Mouse (Mus musculus) heart, adult 2 months (tissue): ENCODE measurements around the gene Ppm1h. TPM values are rescaled to one million over a fixed set of nuclear protein-coding genes. Genes with fewer than 3 reads are reported as not detected.
"Not testable (repeated sequence)": the region's sequence is repeated elsewhere in the genome, so short reads cannot be mapped to it uniquely, and the experiment has no call there.

Source experiments
- DNase-seq, 2 experiments: peaks; one replicate each; pipeline ENCODE4 v3.0.0; 2021
- H3K27ac ChIP-seq: fragments of 200-600 bp; 2 replicates; pipeline ENCODE4 v1.8.1; 2022
- H3K27me3 ChIP-seq: fragments of 200-500 bp; 2 replicates; pipeline ENCODE4 v1.6.1; 2012; ENCODE audit warnings: mild to moderate bottlenecking, low read length, inconsistent platforms, mixed read lengths; ENCODE audit not compliant: control insufficient read depth, insufficient read depth
- H3K36me3 ChIP-seq: fragments of 200-500 bp; 2 replicates; pipeline ENCODE4 v1.6.1; 2012; ENCODE audit warnings: low read length, inconsistent platforms; ENCODE audit not compliant: control insufficient read depth, insufficient read depth
- H3K4me1 ChIP-seq: fragments of 200-500 bp; 2 replicates; pipeline ENCODE4 v1.6.1; 2011; ENCODE audit warnings: low read length; ENCODE audit not compliant: control insufficient read depth, insufficient read depth
- H3K4me3 ChIP-seq: fragments of 200-600 bp; 2 replicates; pipeline ENCODE4 v1.8.1; 2022
- H3K79me2 ChIP-seq: fragments of 200-500 bp; replicated peaks from 2 replicates; pipeline ENCODE4 v1.6.1; 2012; ENCODE audit warnings: mild to moderate bottlenecking, inconsistent platforms, low read length, moderate library complexity, mixed read lengths; ENCODE audit not compliant: control insufficient read depth, insufficient read depth
- H3K9ac ChIP-seq: fragments of 200-500 bp; 2 replicates; pipeline ENCODE4 v1.6.1; 2012; ENCODE audit warnings: low read depth, mild to moderate bottlenecking, control low read depth, inconsistent platforms, low read length, mixed read lengths
- CTCF ChIP-seq: fragments of 200-600 bp; IDR thresholded peaks from 2 replicates; pipeline ENCODE4 v1.8.1; 2022; ENCODE audit warnings: antibody characterized with exemption, mild to moderate bottlenecking, moderate library complexity
- EP300 ChIP-seq: fragments of 200-500 bp; IDR thresholded peaks from 2 replicates; pipeline ENCODE4 v1.6.1; 2011; ENCODE audit warnings: low read depth, low read length, control low read depth; ENCODE audit not compliant: insufficient read depth
- POLR2A ChIP-seq: fragments of 200-500 bp; IDR thresholded peaks from 2 replicates; pipeline ENCODE4 v1.6.1; 2011; ENCODE audit warnings: mild to moderate bottlenecking, low read depth, low read length, control low read depth; ENCODE audit not compliant: insufficient read depth
- WGBS: fragments of 180-500 bp; shearing (Covaris S2); methylation state at CpG from one replicate; pipeline ENCODE4 v1.1.7; 2018; 5-methylcytosine and 5-hydroxymethylcytosine counted together
- intact Hi-C: fragments of 180-260 bp; cut with DNase I; formaldehyde crosslinking; loops from one replicate; pipeline ENCODE4 v1.15.1; 2025
- polyA plus RNA-seq: library from polyadenylated mRNA; depleted of rRNA; stranded (reverse); fragments of >200 nt; gene quantifications from 2 replicates; pipeline ENCODE4 v1.2.3, GENCODE M21; 2012
- total RNA-seq, 2 experiments: library from RNA; stranded (reverse); gene quantifications; 2 replicates each; pipeline ENCODE4 v1.2.3; 2021

Gene Ppm1h
- total and polyA plus RNA-seq, 3 experiments, result 4.5 to 7.8 (median 6.4) TPM

- Histone ChIP-seq H3K4me1 (no peaks in the 10 kb centered on the region), H3K36me3 (no peaks in the 10 kb centered on the region), H3K27ac (no peak overlapping the region), H3K79me2 (no peaks in the 10 kb centered on the region), H3K27me3 (no peaks in the 10 kb centered on the region), H3K9ac (no peak overlapping the region), H3K4me3 (no peak overlapping the region)
- intact Hi-C loops, result no loop called here
- TF ChIP-seq EP300, result no peak
- TF ChIP-seq CTCF, result no peak
- TF ChIP-seq POLR2A, result no peak
- no peak for DNase-seq
- WGBS, result 93% methylated on average over 10 of the region's 10 CpGs
Observed at GRCm38 (mm10) chr10:122931851-122932550, 253.4 kb downstream of the Ppm1h start.

GRCm38 (mm10) chr10:122933053-122933838 is 254.7 kb downstream of the Ppm1h start:
- H3K27ac ChIP-seq, result no peak overlapping the region
- H3K4me3 ChIP-seq, result no peak overlapping the region
- TF ChIP-seq EP300 (no peak), CTCF (no peak), POLR2A (no peak)
- H3K9ac ChIP-seq, result no peak overlapping the region
- no peaks in the 10 kb centered on the region for H3K4me1 ChIP-seq
- H3K27me3 ChIP-seq, result no peaks in the 10 kb centered on the region
- WGBS, result 59% methylated on average over 15 of the region's 15 CpGs
- no peak for DNase-seq
- H3K36me3 ChIP-seq, result no peaks in the 10 kb centered on the region
- no peaks in the 10 kb centered on the region for H3K79me2 ChIP-seq
- intact Hi-C loops, result no loop called here

DNA sequence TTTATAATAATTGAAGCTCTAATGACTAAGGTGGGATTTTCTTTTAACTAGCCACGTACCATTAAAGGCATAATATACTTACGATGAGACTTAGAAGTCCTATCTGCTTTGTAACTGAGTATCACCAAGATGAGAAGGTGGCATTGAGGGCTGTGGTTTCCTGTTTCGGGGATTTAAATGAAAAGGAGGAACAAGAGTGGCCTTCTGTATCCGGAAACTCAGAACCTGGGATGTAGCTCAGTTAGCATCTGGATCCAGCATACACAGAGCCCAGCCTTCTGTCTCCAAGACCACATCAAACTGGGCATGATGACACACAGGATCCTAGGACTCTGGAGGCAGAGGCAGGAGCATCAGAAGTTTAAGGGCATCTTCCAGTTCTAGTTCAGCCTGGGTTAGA is 256.8 kb downstream of the Ppm1h start:
- H3K9ac ChIP-seq, H3K4me1 ChIP-seq, DNase-seq, H3K27ac ChIP-seq, intact Hi-C loops, H3K79me2 ChIP-seq, H3K27me3 ChIP-seq, H3K4me3 ChIP-seq, H3K36me3 ChIP-seq: not testable (repeated sequence)
- no CpG with 5 or more reads among the region's 4 CpGs for WGBS

- H3K27me3 ChIP-seq, intact Hi-C loops, H3K9ac ChIP-seq, H3K4me3 ChIP-seq, H3K79me2 ChIP-seq, H3K27ac ChIP-seq, H3K4me1 ChIP-seq, H3K36me3 ChIP-seq, DNase-seq: not testable (repeated sequence)
- WGBS, result no CpG with 5 or more reads among the region's 4 CpGs
Observed at GRCm38 (mm10) chr10:122937380-122937779, 258.8 kb downstream of the Ppm1h start.

GRCm38 (mm10) chr10:122939546-122939945 is 261.0 kb downstream of the Ppm1h start:
- no peaks in the 10 kb centered on the region for H3K36me3 ChIP-seq
- intact Hi-C loops, result no loop called here
- no peak for TF ChIP-seq CTCF
- no peak for TF ChIP-seq POLR2A
- no peak for TF ChIP-seq EP300
- no peak overlapping the region for H3K4me3 ChIP-seq
- peaks cover 2% of the 10 kb centered on the region for H3K4me1 ChIP-seq
- no peak overlapping the region for H3K27ac ChIP-seq
- DNase-seq, result no peak
- H3K27me3 ChIP-seq, result no peaks in the 10 kb centered on the region
- H3K79me2 ChIP-seq, result no peaks in the 10 kb centered on the region
- H3K9ac ChIP-seq, result no peak overlapping the region
- WGBS, result 93% methylated on average over 10 of the region's 10 CpGs

GRCm38 (mm10) chr10:122942771-122943170 is 264.2 kb downstream of the Ppm1h start:
- intact Hi-C loops, result loop anchor here (5.0 kb wide), 1 partner anchor 45 kb away; no protein-coding TSS in a partner anchor
- Histone ChIP-seq H3K4me3 (no peak overlapping the region), H3K4me1 (peaks cover 2% of the 10 kb centered on the region), H3K9ac (no peak overlapping the region), H3K27ac (no peak overlapping the region), H3K79me2 (no peaks in the 10 kb centered on the region), H3K36me3 (no peaks in the 10 kb centered on the region), H3K27me3 (no peaks in the 10 kb centered on the region)
- TF ChIP-seq EP300 (no peak), CTCF (no peak)
- WGBS, result 63% methylated on average over 7 of the region's 7 CpGs
- DNase-seq, result no peak
